Comparison of ENCODE assay signal across 19 mouse cellular contexts in genomic region chr16:97953300-97953699, GRCm38 (mm10). TPM values are rescaled to one million over a fixed set of nuclear protein-coding genes. Genes with fewer than 3 reads are reported as not detected.
A peak's percentile ranks its signal among the peaks of the same experiment; 100 is the strongest.
DNase-seq lines count a peak whose midpoint lies in the region; ATAC-seq lines count a peak whose summit lies in the region.
"Had no signal": no experiment of that assay in that cellular context is flagged by ENCODE, and none has a peak within 500 bp of the region (broad histone marks: within the 10 kb centered on the region; RNA-seq: fewer than 3 reads in every experiment).

No protein-coding gene starts in this region.

- H3K27ac ChIP-seq in liver, embryonic 11.5 days (ENCODE audit: low read depth, low read length): peak overlapping the region; percentile 33
- H3K27ac ChIP-seq in liver, embryonic 15.5 days (replicated peaks): peak overlapping the region; percentile 81
- H3K27ac ChIP-seq: embryonic facial prominence, embryonic 13.5 days; hindbrain, embryonic 13.5 days; hindbrain, postnatal 0 days had no signal

- H3K9me3 ChIP-seq in liver, embryonic 11.5 days (ENCODE audit: control insufficient read depth, low read length): no peaks in the 10 kb centered on the region
- no peaks in the 10 kb centered on the region for H3K9me3 ChIP-seq in liver, embryonic 15.5 days (replicated peaks)
- H3K9me3 ChIP-seq: embryonic facial prominence, embryonic 13.5 days; hindbrain, embryonic 13.5 days had no signal

- H3K9ac ChIP-seq in liver, embryonic 11.5 days (ENCODE audit: low read depth, low read length): no peak overlapping the region
- H3K9ac ChIP-seq in liver, embryonic 15.5 days: no peak overlapping the region
- H3K9ac ChIP-seq: embryonic facial prominence, embryonic 13.5 days; hindbrain, embryonic 13.5 days had no signal

- WGBS in liver, embryonic 11.5 days: 67% methylated on average over 2 of the region's 2 CpGs
- 36% methylated on average over 2 of the region's 2 CpGs for WGBS in liver, embryonic 15.5 days (ENCODE audit: insufficient replicate concordance)

- H3K4me2 ChIP-seq in liver, embryonic 11.5 days: peak overlapping the region; percentile 16; the same call in 1 of the 2 replicates
- peak overlapping the region; percentile 31 for H3K4me2 ChIP-seq in liver, embryonic 15.5 days
- H3K4me2 ChIP-seq: embryonic facial prominence, embryonic 13.5 days; hindbrain, embryonic 13.5 days had no signal

- peak; percentile 76 for ATAC-seq in liver, embryonic 11.5 days (replicated peaks; ENCODE audit: low FRiP score)
- ATAC-seq in erythroid progenitor cell, adult 5-6 weeks (replicated peaks; ENCODE audit: low FRiP score, poor library complexity, severe bottlenecking): peak; percentile 53
- ATAC-seq in liver, embryonic 15.5 days (ENCODE audit: insufficient read depth): peak; percentile 81
- peak; percentile 76 for ATAC-seq in megakaryocyte progenitor cell, adult 5-6 weeks (replicated peaks; ENCODE audit: poor library complexity)
- ATAC-seq: forebrain, embryonic 14.5 days; hindbrain, postnatal 0 days had no signal

- no peak for DNase-seq in liver, embryonic 11.5 days (ENCODE audit: low spot score)
- DNase-seq in liver: no peak
- DNase-seq in cerebellum, postnatal 36 days: no peak
- DNase-seq in cerebellum, adult 9-10 months: no peak
- no peak for DNase-seq in ovary, postnatal 36 days (ENCODE audit: low spot score)
- DNase-seq: adrenal gland, adult 2 months; adrenal gland, postnatal 25 days; cerebellum, adult 18-20 months; cerebellum, postnatal 10 days; gastrocnemius, postnatal 10 days; heart, postnatal 14 days had no signal

- H3K4me3 ChIP-seq in liver, embryonic 11.5 days (ENCODE audit: low read depth, low read length): no peak overlapping the region
- no peak overlapping the region for H3K4me3 ChIP-seq in liver, embryonic 15.5 days (replicated peaks)
- H3K4me3 ChIP-seq: embryonic facial prominence, embryonic 13.5 days; hindbrain, embryonic 13.5 days had no signal

- H3K4me1 ChIP-seq in liver, embryonic 11.5 days (replicated peaks; ENCODE audit: control insufficient read depth, insufficient read depth, low read length): peaks cover 18% of the 10 kb centered on the region
- peaks cover 56% of the 10 kb centered on the region for H3K4me1 ChIP-seq in liver, embryonic 15.5 days (replicated peaks)

- H3K36me3 ChIP-seq in liver, embryonic 11.5 days (ENCODE audit: control insufficient read depth, insufficient read depth, low read length): peaks cover 25% of the 10 kb centered on the region
- H3K36me3 ChIP-seq in liver, embryonic 15.5 days (replicated peaks): peaks cover 45% of the 10 kb centered on the region

- H3K27me3 ChIP-seq in liver, embryonic 11.5 days (replicated peaks; ENCODE audit: control insufficient read depth, insufficient read depth, low read length): no peaks in the 10 kb centered on the region
- H3K27me3 ChIP-seq in liver, embryonic 15.5 days: no peaks in the 10 kb centered on the region
- H3K27me3 ChIP-seq: CH12.LX; embryonic facial prominence, embryonic 13.5 days; hindbrain, embryonic 13.5 days had no signal

RNA-seq across cellular contexts. Expression of gene C2cd2, which starts 9.1 kb away (rescaled TPM):
- 12.1 and 12.5 TPM in 2 replicates for polyA plus RNA-seq in liver, embryonic 11.5 days (2014; fragmentation: Nextera tagmentation; extraction: Ambion mirVana)
- total RNA-seq in erythroid progenitor cell, adult 5-6 weeks (2015; ENCODE audit: low replicate concordance): 10.8 and 13.0 TPM in 2 replicates
- 19.0 and 26.6 TPM in 2 replicates for total RNA-seq in erythroid progenitor cell, adult 5-6 weeks (2017; ENCODE audit: low replicate concordance)
- polyA plus RNA-seq in liver, embryonic 15.5 days (2015; fragmentation: Nextera tagmentation; extraction: Ambion mirVana): 5.5 and 6.0 TPM in 2 replicates
- 9.8 and 14.1 TPM in 2 replicates for total RNA-seq in megakaryocyte progenitor cell, adult 5-6 weeks (2015)
- total RNA-seq in megakaryocyte progenitor cell, adult 5-6 weeks (2017): 17.7 and 21.5 TPM in 2 replicates

RNA-seq across cellular contexts. Expression of gene Zbtb21, which starts 9.1 kb away (rescaled TPM):
- 10.0 and 10.1 TPM in 2 replicates for polyA plus RNA-seq in liver, embryonic 11.5 days (2014; fragmentation: Nextera tagmentation; extraction: Ambion mirVana)
- 1.7 and 5.0 TPM in 2 replicates for total RNA-seq in erythroid progenitor cell, adult 5-6 weeks (2015; ENCODE audit: low replicate concordance)
- 18.7 and 38.0 TPM in 2 replicates for total RNA-seq in erythroid progenitor cell, adult 5-6 weeks (2017; ENCODE audit: low replicate concordance)
- 3.3 and 3.8 TPM in 2 replicates for polyA plus RNA-seq in liver, embryonic 15.5 days (2015; fragmentation: Nextera tagmentation; extraction: Ambion mirVana)
- 9.9 and 18.3 TPM in 2 replicates for total RNA-seq in megakaryocyte progenitor cell, adult 5-6 weeks (2015)
- total RNA-seq in megakaryocyte progenitor cell, adult 5-6 weeks (2017): 12.0 and 16.8 TPM in 2 replicates

RNA-seq across cellular contexts. Expression of gene B230307C23Rik, which starts 43.8 kb away (rescaled TPM):
- 21.3 and 32.1 TPM in 2 replicates for polyA plus RNA-seq in liver, embryonic 11.5 days (2014; fragmentation: Nextera tagmentation; extraction: Ambion mirVana)
- total RNA-seq in erythroid progenitor cell, adult 5-6 weeks (2015; ENCODE audit: low replicate concordance): 9.0 and 14.3 TPM in 2 replicates
- total RNA-seq in erythroid progenitor cell, adult 5-6 weeks (2017; ENCODE audit: low replicate concordance): 19.8 and 25.7 TPM in 2 replicates
- polyA plus RNA-seq in liver, embryonic 15.5 days (2015; fragmentation: Nextera tagmentation; extraction: Ambion mirVana): 9.8 and 11.0 TPM in 2 replicates
- 26.8 and 45.0 TPM in 2 replicates for total RNA-seq in megakaryocyte progenitor cell, adult 5-6 weeks (2015)
- 66.4 and 152 TPM in 2 replicates for total RNA-seq in megakaryocyte progenitor cell, adult 5-6 weeks (2017)
